Mouse (Mus musculus) CD4-positive helper T cell, adult 2 months (primary cell): ENCODE data around the gene Cpt1c.

ENCODE experiments used
- DNase-seq: peaks from one replicate; pipeline ENCODE4 v3.0.0-alpha.2; 2012; ENCODE audit warnings: low read depth, missing footprints, low spot score

Gene Cpt1c

GRCm38 (mm10) chr7:44918219-44918618 lies 56.4 kb downstream of the Cpt1c start:
- no peak for DNase-seq

- no peak for DNase-seq
Observed at GRCm38 (mm10) chr7:44916881-44917280, 57.8 kb downstream of the Cpt1c start.

- DNase-seq, result no peak
Observed at GRCm38 (mm10) chr7:44916191-44916590, 58.5 kb downstream of the Cpt1c start.

GRCm38 (mm10) chr7:44915314-44915713 lies 59.3 kb downstream of the Cpt1c start:
- DNase-seq, result no peak

- DNase-seq, result no peak
Observed at GRCm38 (mm10) chr7:44914396-44914795, 60.3 kb downstream of the Cpt1c start.
